In genomic region chr8:70655469-70655868, GRCm38 (mm10) we compare ENCODE assay signal across 18 mouse cellular contexts. TPM values are rescaled to one million over a fixed set of nuclear protein-coding genes. Genes with fewer than 3 reads are reported as not detected.
A peak's percentile ranks its signal among the peaks of the same experiment; 100 is the strongest.
DNase-seq lines count a peak whose midpoint lies in the region; ATAC-seq and TF ChIP-seq lines count a peak whose summit lies in the region.
"Had no signal": no experiment of that assay in that cellular context is flagged by ENCODE, and none has a peak within 500 bp of the region (broad histone marks: within the 10 kb centered on the region; RNA-seq: fewer than 3 reads in every experiment).

No protein-coding gene starts in this region.

- no peaks in the 10 kb centered on the region for H3K9me3 ChIP-seq in liver, embryonic 12.5 days (replicated peaks)
- H3K9me3 ChIP-seq in liver, postnatal 0 days (ENCODE audit: low read length) = no peaks in the 10 kb centered on the region
- H3K9me3 ChIP-seq in forebrain, embryonic 16.5 days (ENCODE audit: control insufficient read depth, low read length) = no peaks in the 10 kb centered on the region
- no peaks in the 10 kb centered on the region for H3K9me3 ChIP-seq in midbrain, embryonic 10.5 days (replicated peaks)
- H3K9me3 ChIP-seq: heart, embryonic 15.5 days; liver, embryonic 15.5 days had no signal

- WGBS in liver, embryonic 12.5 days (ENCODE audit: insufficient replicate concordance) = 67% methylated on average over 2 of the region's 2 CpGs
- WGBS in liver, postnatal 0 days (ENCODE audit: insufficient replicate concordance) = 61% methylated on average over 2 of the region's 2 CpGs
- WGBS in forebrain, embryonic 16.5 days = 10% methylated on average over 2 of the region's 2 CpGs
- 17% methylated on average over 2 of the region's 2 CpGs for WGBS in midbrain, embryonic 10.5 days

- 0 out of 2 replicates have a peak overlapping the region, but pooled peaks have one; percentile 5 for H3K27ac ChIP-seq in liver, embryonic 12.5 days
- H3K27ac ChIP-seq in liver, postnatal 0 days (ENCODE audit: low read depth) = no peak overlapping the region
- H3K27ac ChIP-seq in forebrain, embryonic 16.5 days (ENCODE audit: low read length) = peak overlapping the region; percentile 75; the same call in 1 of the 2 replicates
- H3K27ac ChIP-seq in midbrain, embryonic 10.5 days (replicated peaks) = peak overlapping the region; percentile 93
- H3K27ac ChIP-seq: heart, embryonic 15.5 days; liver, embryonic 15.5 days had no signal

- H3K27me3 ChIP-seq in liver, embryonic 12.5 days (replicated peaks) = no peaks in the 10 kb centered on the region
- H3K27me3 ChIP-seq in liver, postnatal 0 days (ENCODE audit: insufficient read depth, low read length) = no peaks in the 10 kb centered on the region
- no peaks in the 10 kb centered on the region for H3K27me3 ChIP-seq in forebrain, embryonic 16.5 days (replicated peaks; ENCODE audit: control insufficient read depth, insufficient read depth, low read length)
- H3K27me3 ChIP-seq in midbrain, embryonic 10.5 days (ENCODE audit: low read depth, poor library complexity, severe bottlenecking) = no peaks in the 10 kb centered on the region
- H3K27me3 ChIP-seq: heart, embryonic 15.5 days; liver, embryonic 15.5 days had no signal

- intact Hi-C loops in left cerebral cortex, postnatal 36 days (cut with DNase I) = no loop called here

- no peak overlapping the region for H3K4me2 ChIP-seq in liver, embryonic 12.5 days
- H3K4me2 ChIP-seq in liver, postnatal 0 days (ENCODE audit: low read depth, low read length) = no peak overlapping the region
- no peak overlapping the region for H3K4me2 ChIP-seq in forebrain, embryonic 16.5 days (ENCODE audit: low read length)
- H3K4me2 ChIP-seq: heart, embryonic 15.5 days; liver, embryonic 15.5 days had no signal

- no peak overlapping the region for H3K9ac ChIP-seq in liver, embryonic 12.5 days
- H3K9ac ChIP-seq in liver, postnatal 0 days (replicated peaks) = no peak overlapping the region
- no peak overlapping the region for H3K9ac ChIP-seq in forebrain, embryonic 16.5 days (replicated peaks; ENCODE audit: low read depth, low read length)
- H3K9ac ChIP-seq: heart, embryonic 15.5 days; liver, embryonic 15.5 days had no signal

- no peak for TF ChIP-seq EP300 in liver, postnatal 0 days (IDR thresholded peaks at IDR 0.05; ENCODE audit: low read depth)

- no peak for TF ChIP-seq CTCF in liver, postnatal 0 days (IDR thresholded peaks at IDR 0.05; ENCODE audit: low read depth)

- no peak overlapping the region for H3K4me3 ChIP-seq in liver, embryonic 12.5 days
- no peak overlapping the region for H3K4me3 ChIP-seq in liver, postnatal 0 days (ENCODE audit: low read depth, low read length)
- H3K4me3 ChIP-seq in forebrain, embryonic 16.5 days (replicated peaks; ENCODE audit: low read length) = no peak overlapping the region
- H3K4me3 ChIP-seq in midbrain, embryonic 10.5 days = peak overlapping the region; percentile 34
- H3K4me3 ChIP-seq: heart, embryonic 15.5 days; liver, embryonic 15.5 days had no signal

- peaks cover 31% of the 10 kb centered on the region for H3K4me1 ChIP-seq in liver, embryonic 12.5 days
- H3K4me1 ChIP-seq in liver, postnatal 0 days (ENCODE audit: insufficient read depth) = peaks cover 29% of the 10 kb centered on the region
- H3K4me1 ChIP-seq in forebrain, embryonic 16.5 days (replicated peaks; ENCODE audit: control insufficient read depth, insufficient read depth, low read length) = peaks cover 32% of the 10 kb centered on the region
- peaks cover 77% of the 10 kb centered on the region for H3K4me1 ChIP-seq in midbrain, embryonic 10.5 days

- peaks cover 48% of the 10 kb centered on the region for H3K36me3 ChIP-seq in liver, embryonic 12.5 days
- H3K36me3 ChIP-seq in liver, postnatal 0 days (replicated peaks; ENCODE audit: insufficient read depth, low read length) = peaks cover 32% of the 10 kb centered on the region
- 0 out of 2 replicates have a peak, but pooled peaks cover under 1% of the 10 kb centered on the region for H3K36me3 ChIP-seq in forebrain, embryonic 16.5 days (ENCODE audit: control insufficient read depth, insufficient read depth)
- peaks cover 46% of the 10 kb centered on the region for H3K36me3 ChIP-seq in midbrain, embryonic 10.5 days

- ATAC-seq in liver, embryonic 12.5 days = no peak
- ATAC-seq in liver, postnatal 0 days = no peak
- ATAC-seq in forebrain, embryonic 16.5 days = no peak
- ATAC-seq: intestine, embryonic 16.5 days had no signal

- DNase-seq in liver, postnatal 0 days = no peak
- DNase-seq in midbrain, embryonic 10.5 days (ENCODE audit: low spot score) = peak; percentile 40
- DNase-seq in thymus, postnatal 0 days (ENCODE audit: low spot score) = no peak
- no peak for DNase-seq in left cerebral cortex, postnatal 36 days (ENCODE audit: low spot score in 2 of 2)
- no peak for DNase-seq in liver
- DNase-seq in thymus, postnatal 10 days (ENCODE audit: low spot score in 2 of 2) = no peak
- DNase-seq: cerebellum, postnatal 25 days; gastrocnemius, postnatal 14 days; kidney, postnatal 25 days; spleen, adult 18-20 months; thymus, adult 18-20 months had no signal

RNA-seq across cellular contexts. Expression of gene Pgpep1, which starts 4.7 kb away (rescaled TPM):
- polyA plus RNA-seq in liver, embryonic 12.5 days (2016; fragmentation: Nextera tagmentation; extraction: Ambion mirVana) = 19.6 and 24.2 TPM in 2 replicates
- polyA plus RNA-seq in liver, postnatal 0 days (2015; fragmentation: Nextera tagmentation; extraction: Ambion mirVana) = 31.0 and 32.2 TPM in 2 replicates
- 60.3 and 65.7 TPM in 2 replicates for polyA plus RNA-seq in forebrain, embryonic 16.5 days (2015; fragmentation: Nextera tagmentation; extraction: Ambion mirVana)
- 51.8 and 89.7 TPM in 2 replicates for polyA plus RNA-seq in midbrain, embryonic 10.5 days (2016; fragmentation: Nextera tagmentation; extraction: Ambion mirVana)
- 33.2 and 43.0 TPM in 2 replicates for polyA plus RNA-seq in thymus, postnatal 0 days (2015; fragmentation: Nextera tagmentation; extraction: Ambion mirVana)
- total RNA-seq in left cerebral cortex, postnatal 36 days (2021) = 10 to 100 TPM; 11.6 to 17.2 TPM

RNA-seq across cellular contexts. Expression of gene Lsm4, which starts 17.6 kb away (rescaled TPM):
- polyA plus RNA-seq in liver, embryonic 12.5 days (2016; fragmentation: Nextera tagmentation; extraction: Ambion mirVana) = 266 and 269 TPM in 2 replicates
- 98.5 and 103 TPM in 2 replicates for polyA plus RNA-seq in liver, postnatal 0 days (2015; fragmentation: Nextera tagmentation; extraction: Ambion mirVana)
- polyA plus RNA-seq in forebrain, embryonic 16.5 days (2015; fragmentation: Nextera tagmentation; extraction: Ambion mirVana) = 166 and 168 TPM in 2 replicates
- 315 and 355 TPM in 2 replicates for polyA plus RNA-seq in midbrain, embryonic 10.5 days (2016; fragmentation: Nextera tagmentation; extraction: Ambion mirVana)
- 333 and 377 TPM in 2 replicates for polyA plus RNA-seq in thymus, postnatal 0 days (2015; fragmentation: Nextera tagmentation; extraction: Ambion mirVana)
- 10 to 100 TPM; 59.1 to 69.8 TPM for total RNA-seq in left cerebral cortex, postnatal 36 days (2021)

RNA-seq across cellular contexts. Expression of gene Gdf15, which starts 23.2 kb away (rescaled TPM):
- 4.4 and 4.9 TPM in 2 replicates for polyA plus RNA-seq in liver, embryonic 12.5 days (2016; fragmentation: Nextera tagmentation; extraction: Ambion mirVana)
- polyA plus RNA-seq in liver, postnatal 0 days (2015; fragmentation: Nextera tagmentation; extraction: Ambion mirVana) = 2.1 and 2.3 TPM in 2 replicates
- polyA plus RNA-seq in forebrain, embryonic 16.5 days (2015; fragmentation: Nextera tagmentation; extraction: Ambion mirVana) = 0.20 TPM in 1 of 2 replicates, not detected in the other
- polyA plus RNA-seq in midbrain, embryonic 10.5 days (2016; fragmentation: Nextera tagmentation; extraction: Ambion mirVana) = not detected in 2 replicates
- polyA plus RNA-seq in thymus, postnatal 0 days (2015; fragmentation: Nextera tagmentation; extraction: Ambion mirVana) = 1.2 and 1.4 TPM in 2 replicates
- not detected for total RNA-seq in left cerebral cortex, postnatal 36 days (2021)
- total RNA-seq: gastrocnemius, postnatal 14 days; megakaryocyte progenitor cell, adult 5-6 weeks had no signal

RNA-seq across cellular contexts. Expression of gene Lrrc25, which starts 39.5 kb away (rescaled TPM):
- polyA plus RNA-seq in liver, embryonic 12.5 days (2016; fragmentation: Nextera tagmentation; extraction: Ambion mirVana) = 4.1 and 4.6 TPM in 2 replicates
- 9.8 and 10.4 TPM in 2 replicates for polyA plus RNA-seq in liver, postnatal 0 days (2015; fragmentation: Nextera tagmentation; extraction: Ambion mirVana)
- 0.61 and 1.1 TPM in 2 replicates for polyA plus RNA-seq in forebrain, embryonic 16.5 days (2015; fragmentation: Nextera tagmentation; extraction: Ambion mirVana)
- 1.1 and 1.2 TPM in 2 replicates for polyA plus RNA-seq in midbrain, embryonic 10.5 days (2016; fragmentation: Nextera tagmentation; extraction: Ambion mirVana)
- 4.7 and 5.8 TPM in 2 replicates for polyA plus RNA-seq in thymus, postnatal 0 days (2015; fragmentation: Nextera tagmentation; extraction: Ambion mirVana)
- 1 to 10 TPM in 1 of 2 experiments, under 1 TPM in 1; 0.44 to 1.2 TPM for total RNA-seq in left cerebral cortex, postnatal 36 days (2021)
- polyA plus RNA-seq: C2C12 had no signal

RNA-seq across cellular contexts. Expression of gene Jund, which starts 43.3 kb away (rescaled TPM):
- 59.5 and 66.8 TPM in 2 replicates for polyA plus RNA-seq in liver, embryonic 12.5 days (2016; fragmentation: Nextera tagmentation; extraction: Ambion mirVana)
- polyA plus RNA-seq in liver, postnatal 0 days (2015; fragmentation: Nextera tagmentation; extraction: Ambion mirVana) = 19.6 and 38.4 TPM in 2 replicates
- polyA plus RNA-seq in forebrain, embryonic 16.5 days (2015; fragmentation: Nextera tagmentation; extraction: Ambion mirVana) = 54.6 and 57.7 TPM in 2 replicates
- 62.5 and 78.6 TPM in 2 replicates for polyA plus RNA-seq in midbrain, embryonic 10.5 days (2016; fragmentation: Nextera tagmentation; extraction: Ambion mirVana)
- polyA plus RNA-seq in thymus, postnatal 0 days (2015; fragmentation: Nextera tagmentation; extraction: Ambion mirVana) = 85.7 and 111 TPM in 2 replicates
- total RNA-seq in left cerebral cortex, postnatal 36 days (2021) = 100 to 1,000 TPM; 219 to 272 TPM
